Comparison of ENCODE assay signal across 10 mouse cellular contexts in genomic region chr12:10439483-10440235, GRCm38 (mm10). TPM values are rescaled to one million over a fixed set of nuclear protein-coding genes. Genes with fewer than 3 reads are reported as not detected.
DNase-seq lines count a peak whose midpoint lies in the region; ATAC-seq and TF ChIP-seq lines count a peak whose summit lies in the region.
"Had no signal": no experiment of that assay in that cellular context is flagged by ENCODE, and none has a peak within 500 bp of the region (broad histone marks: within the 10 kb centered on the region; RNA-seq: fewer than 3 reads in every experiment).

No protein-coding gene starts in this region.

- 0 out of 2 replicates have a peak, but pooled peaks have one; percentile 28 for ATAC-seq in hindbrain, embryonic 13.5 days (ENCODE audit: low FRiP score)
- ATAC-seq in hindbrain, postnatal 0 days: no peak
- peak; percentile 65 for ATAC-seq in stomach, embryonic 16.5 days (ENCODE audit: insufficient read depth, low FRiP score)
- no peak for ATAC-seq in megakaryocyte, adult 5-6 weeks (ENCODE audit: poor library complexity, severe bottlenecking)

- H3K9me3 ChIP-seq in hindbrain, embryonic 13.5 days: no peaks in the 10 kb centered on the region
- H3K9me3 ChIP-seq in hindbrain, postnatal 0 days (ENCODE audit: low read length): no peaks in the 10 kb centered on the region
- no peaks in the 10 kb centered on the region for H3K9me3 ChIP-seq in stomach, embryonic 16.5 days (replicated peaks; ENCODE audit: control insufficient read depth, low read length)

- no peak overlapping the region for H3K27ac ChIP-seq in hindbrain, embryonic 13.5 days
- no peak overlapping the region for H3K27ac ChIP-seq in hindbrain, postnatal 0 days
- peak overlapping the region; percentile 77 for H3K27ac ChIP-seq in stomach, embryonic 16.5 days (ENCODE audit: low read length)
- no peak overlapping the region for H3K27ac ChIP-seq in thymus, adult 2 months (ENCODE audit: control insufficient read depth, insufficient read depth, low read length)
- H3K27ac ChIP-seq: layer of hippocampus, adult 2 months had no signal

- H3K9ac ChIP-seq in hindbrain, embryonic 13.5 days: no peak overlapping the region
- no peak overlapping the region for H3K9ac ChIP-seq in hindbrain, postnatal 0 days (replicated peaks; ENCODE audit: low read length)
- no peak overlapping the region for H3K9ac ChIP-seq in stomach, embryonic 16.5 days (ENCODE audit: low read length)

- peaks cover 18% of the 10 kb centered on the region; the same call in 1 of the 2 replicates for H3K27me3 ChIP-seq in hindbrain, embryonic 13.5 days
- no peaks in the 10 kb centered on the region for H3K27me3 ChIP-seq in hindbrain, postnatal 0 days (ENCODE audit: insufficient read depth, low read length)
- no peaks in the 10 kb centered on the region for H3K27me3 ChIP-seq in stomach, embryonic 16.5 days (ENCODE audit: control insufficient read depth, insufficient read depth, low read length)
- no peaks in the 10 kb centered on the region for H3K27me3 ChIP-seq in thymus, adult 2 months (ENCODE audit: control insufficient read depth, insufficient read depth, low read length)

- 19% methylated on average over 14 of the region's 14 CpGs for WGBS in hindbrain, embryonic 13.5 days
- 23% methylated on average over 14 of the region's 14 CpGs for WGBS in hindbrain, postnatal 0 days
- 40% methylated on average over 14 of the region's 14 CpGs for WGBS in stomach, embryonic 16.5 days
- 69% methylated on average over 14 of the region's 14 CpGs for WGBS in thymus, adult 2 months

- no peaks in the 10 kb centered on the region for H3K36me3 ChIP-seq in hindbrain, embryonic 13.5 days
- H3K36me3 ChIP-seq in hindbrain, postnatal 0 days (ENCODE audit: insufficient read depth, low read length): no peaks in the 10 kb centered on the region
- no peaks in the 10 kb centered on the region for H3K36me3 ChIP-seq in stomach, embryonic 16.5 days (ENCODE audit: control insufficient read depth, insufficient read depth, low read length)
- no peaks in the 10 kb centered on the region for H3K36me3 ChIP-seq in thymus, adult 2 months (ENCODE audit: control insufficient read depth, insufficient read depth, low read length)

- TF ChIP-seq POLR2A in thymus, adult 2 months (IDR thresholded peaks at IDR 0.05; ENCODE audit: control insufficient read depth, extremely low read depth, insufficient read depth, low read length, poor library complexity): no peak

- DNase-seq in hindbrain, postnatal 0 days (ENCODE audit: low spot score): no peak
- DNase-seq in ovary, postnatal 36 days (ENCODE audit: low spot score): peak; percentile 6
- DNase-seq in ovary, adult 18-20 months (ENCODE audit: low spot score): no peak
- DNase-seq in kidney, postnatal 10 days: peak; percentile 35
- no peak for DNase-seq in thymus, adult 2 months
- DNase-seq: liver had no signal

- H3K4me2 ChIP-seq in hindbrain, embryonic 13.5 days: no peak overlapping the region
- no peak overlapping the region for H3K4me2 ChIP-seq in hindbrain, postnatal 0 days (ENCODE audit: low read depth, low read length)
- H3K4me2 ChIP-seq in stomach, embryonic 16.5 days (ENCODE audit: low read depth, low read length): no peak overlapping the region

- no peak overlapping the region for H3K4me3 ChIP-seq in hindbrain, embryonic 13.5 days
- H3K4me3 ChIP-seq in hindbrain, postnatal 0 days (ENCODE audit: low read length): no peak overlapping the region
- no peak overlapping the region for H3K4me3 ChIP-seq in stomach, embryonic 16.5 days (replicated peaks; ENCODE audit: low read length)
- no peak overlapping the region for H3K4me3 ChIP-seq in thymus, adult 2 months (ENCODE audit: control insufficient read depth, insufficient read depth, low read length)
- H3K4me3 ChIP-seq: layer of hippocampus, adult 2 months had no signal

- peaks cover 5% of the 10 kb centered on the region; the same call in 1 of the 2 replicates for H3K4me1 ChIP-seq in hindbrain, embryonic 13.5 days (replicated peaks)
- 0 out of 2 replicates have a peak, but pooled peaks cover 8% of the 10 kb centered on the region for H3K4me1 ChIP-seq in hindbrain, postnatal 0 days (ENCODE audit: insufficient read depth, low read length)
- no peaks in the 10 kb centered on the region; the same call in 1 of the 2 replicates for H3K4me1 ChIP-seq in stomach, embryonic 16.5 days (ENCODE audit: control insufficient read depth, insufficient read depth, low read length)
- H3K4me1 ChIP-seq in thymus, adult 2 months (replicated peaks; ENCODE audit: control insufficient read depth, insufficient read depth, low read length): no peaks in the 10 kb centered on the region

- no peak for TF ChIP-seq CTCF in hindbrain, postnatal 0 days (IDR thresholded peaks at IDR 0.05; ENCODE audit: low read depth)
- no peak for TF ChIP-seq CTCF in thymus, adult 2 months (IDR thresholded peaks at IDR 0.05; ENCODE audit: borderline replicate concordance, control insufficient read depth, extremely low read depth, insufficient read depth, low read length, poor library complexity)

RNA-seq across cellular contexts. Expression of gene Rdh14, which starts 49.1 kb away (rescaled TPM):
- polyA plus RNA-seq in hindbrain, embryonic 13.5 days (2015; fragmentation: Nextera tagmentation; extraction: Ambion mirVana): 36.9 and 38.0 TPM in 2 replicates
- 31.7 and 38.4 TPM in 2 replicates for total RNA-seq in hindbrain, postnatal 0 days (2014; rRNA removed)
- polyA plus RNA-seq in hindbrain, postnatal 0 days (2015; fragmentation: Nextera tagmentation; extraction: Ambion mirVana): 44.5 and 48.3 TPM in 2 replicates
- polyA plus RNA-seq in stomach, embryonic 16.5 days (2015; fragmentation: Nextera tagmentation; extraction: Ambion mirVana): 31.1 and 35.9 TPM in 2 replicates
- 11.0 and 11.5 TPM in 2 replicates for polyA plus RNA-seq in thymus, adult 2 months (2012; rRNA removed)
- total RNA-seq in megakaryocyte, adult 5-6 weeks (2015): 13.8 and 15.5 TPM in 2 replicates
- 7.1 and 8.5 TPM in 2 replicates for total RNA-seq in megakaryocyte, adult 5-6 weeks (2017)

Comparison
In these comparisons a context has a peak if more than half of its experiments do, and no peak if none do; other contexts are left out.
1. ATAC-seq: peak in hindbrain, embryonic 13.5 days (single experiment) and stomach, embryonic 16.5 days (single experiment); none in hindbrain, postnatal 0 days (single experiment) and megakaryocyte, adult 5-6 weeks (single experiment).
2. DNase-seq: peak in ovary, postnatal 36 days (single experiment) and kidney, postnatal 10 days (single experiment); none in hindbrain, postnatal 0 days (single experiment), ovary, adult 18-20 months (single experiment) and thymus, adult 2 months (single experiment).